Mouse (Mus musculus) embryonic fibroblast, embryonic 13.5 days (primary cell): ENCODE measurements around the gene Fam189b. TPM values are rescaled to one million over a fixed set of nuclear protein-coding genes. Genes with fewer than 3 reads are reported as not detected.

ENCODE experiments used
- H3K27ac ChIP-seq: 2 replicates; pipeline ENCODE4 v1.5.1; 2012; ENCODE audit warnings: low read length, control low read depth, inconsistent platforms; ENCODE audit not compliant: insufficient read depth
- H3K4me1 ChIP-seq: 2 replicates; pipeline ENCODE4 v1.6.1; 2011; ENCODE audit warnings: low read length; ENCODE audit not compliant: control insufficient read depth, insufficient read depth
- H3K4me3 ChIP-seq: 2 replicates; pipeline ENCODE4 v1.5.1; 2011; ENCODE audit warnings: mild to moderate bottlenecking, control low read depth, low read length; ENCODE audit not compliant: insufficient read depth
- CTCF ChIP-seq: IDR thresholded peaks from 2 replicates; pipeline ENCODE4 v1.5.1; 2011; ENCODE audit warnings: mild to moderate bottlenecking, control low read depth, low read length, moderate library complexity, borderline replicate concordance; ENCODE audit not compliant: insufficient read depth
- POLR2A ChIP-seq: IDR thresholded peaks from 2 replicates; pipeline ENCODE4 v1.6.1; 2011; ENCODE audit warnings: low read depth, mild to moderate bottlenecking, control low read depth, low read length, moderate library complexity
- polyA plus RNA-seq: library from polyadenylated mRNA; stranded (reverse); fragments of >200 nt; gene quantifications from 2 replicates; pipeline ENCODE4 v1.2.4, GENCODE M21; 2011; ENCODE audit warnings: low read depth; ENCODE audit not compliant: missing spikeins, insufficient read length

Gene Fam189b
- polyA plus RNA-seq, 1 experiment, result 49.5 TPM

GRCm38 (mm10) chr3:89231772-89232275, 48.9 kb downstream of the Fam189b start:
- Histone ChIP-seq H3K27ac (no peak overlapping the region), H3K4me1 (0 out of 2 replicates have a peak, but pooled peaks cover 4% of the 10 kb centered on the region), H3K4me3 (no peak overlapping the region)
- TF ChIP-seq CTCF (no peak), POLR2A (no peak)

- no peak for TF ChIP-seq CTCF
- no peak for TF ChIP-seq POLR2A
- Histone ChIP-seq H3K4me3 (no peak overlapping the region), H3K27ac (no peak overlapping the region), H3K4me1 (0 out of 2 replicates have a peak, but pooled peaks cover 4% of the 10 kb centered on the region)
Measured at GRCm38 (mm10) chr3:89232614-89233013, 49.7 kb downstream of the Fam189b start.

DNA sequence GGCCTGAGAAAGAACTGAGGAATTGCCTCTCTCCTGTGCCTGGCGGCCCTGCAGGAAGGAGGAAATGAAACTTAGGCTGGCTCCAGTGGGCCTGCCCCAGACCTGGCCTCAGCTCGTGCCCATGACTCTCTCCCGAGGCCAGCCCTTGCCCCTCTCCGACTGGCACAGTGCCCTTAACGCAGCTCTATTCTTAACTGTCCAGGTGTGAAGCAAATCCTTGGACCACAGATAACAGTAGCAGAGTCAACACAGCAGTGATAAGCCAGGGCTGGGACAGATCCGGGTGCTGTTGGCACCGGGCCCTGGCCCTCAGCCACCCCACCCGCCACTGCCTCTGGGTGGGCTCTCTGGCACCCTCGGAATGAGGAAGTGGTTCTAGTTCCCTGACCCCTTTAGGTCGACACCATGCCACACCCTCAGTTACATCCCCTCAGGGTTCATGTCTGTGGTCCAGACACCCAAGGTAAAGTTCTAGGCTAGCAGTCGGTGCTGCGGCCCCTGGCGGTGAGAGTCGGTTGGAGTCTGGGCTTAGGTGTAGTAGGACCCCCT, 50.7 kb downstream of the Fam189b start:
- Histone ChIP-seq H3K4me3 (no peak overlapping the region), H3K27ac (no peak overlapping the region), H3K4me1 (no peaks in the 10 kb centered on the region)
- TF ChIP-seq CTCF (no peak), POLR2A (no peak)

DNA sequence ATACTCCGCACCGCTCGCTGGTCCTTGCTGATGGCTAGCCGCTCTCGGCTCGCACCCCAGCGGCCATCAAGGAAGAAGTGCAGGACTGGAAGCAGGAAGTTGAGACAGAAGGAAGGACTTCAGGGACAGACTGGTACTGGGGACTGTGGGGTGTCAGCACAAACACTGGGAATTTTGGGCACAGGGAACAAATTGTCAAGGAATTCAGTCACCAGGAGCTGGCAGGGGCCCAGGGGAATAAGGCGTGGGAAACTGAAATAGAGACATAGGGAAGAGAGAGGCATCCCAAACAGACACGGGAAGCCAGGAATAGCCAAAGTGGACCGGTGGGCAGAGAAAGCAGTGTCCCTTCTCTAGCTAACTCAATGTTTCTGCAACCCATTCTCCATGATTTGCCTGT, 53.6 kb downstream of the Fam189b start:
- TF ChIP-seq CTCF (no peak), POLR2A (no peak)
- Histone ChIP-seq H3K4me1 (no peaks in the 10 kb centered on the region), H3K27ac (no peak overlapping the region), H3K4me3 (no peak overlapping the region)

GRCm38 (mm10) chr3:89237682-89238081, 54.7 kb downstream of the Fam189b start:
- H3K27ac ChIP-seq, result no peak overlapping the region
- no peak overlapping the region for H3K4me3 ChIP-seq
- no peaks in the 10 kb centered on the region for H3K4me1 ChIP-seq
- no peak for TF ChIP-seq CTCF
- no peak for TF ChIP-seq POLR2A

GRCm38 (mm10) chr3:89238494-89238893, 55.6 kb downstream of the Fam189b start:
- TF ChIP-seq POLR2A (no peak), CTCF (no peak)
- Histone ChIP-seq H3K27ac (no peak overlapping the region), H3K4me3 (no peak overlapping the region), H3K4me1 (no peaks in the 10 kb centered on the region)

Other genes with a start within 250 kb of the Fam189b start
- gene Ash1l, start 232.5 kb upstream of the Fam189b start, polyA plus RNA-seq, result 47.4 and 50.1 TPM in 2 replicates
- gene Dap3, start 232.0 kb upstream of the Fam189b start, polyA plus RNA-seq, result 111 and 136 TPM in 2 replicates
- 15.4 and 17.8 TPM in 2 replicates for gene Rusc1, start 89.8 kb upstream of the Fam189b start, polyA plus RNA-seq
- not detected in 2 replicates for gene Gm43738, start 82.0 kb upstream of the Fam189b start, polyA plus RNA-seq
- 145 and 176 TPM in 2 replicates for gene Fdps, start 81.2 kb upstream of the Fam189b start, polyA plus RNA-seq
- not detected in 2 replicates for gene Pklr, start 47.0 kb upstream of the Fam189b start, polyA plus RNA-seq
- gene Hcn3, start 22.9 kb upstream of the Fam189b start, polyA plus RNA-seq, result 0.32 and 1.0 TPM in 2 replicates
- gene Clk2, start 18.3 kb upstream of the Fam189b start, polyA plus RNA-seq, result 45.3 and 57.5 TPM in 2 replicates
- 75.7 and 91.2 TPM in 2 replicates for gene Scamp3, start 5.7 kb upstream of the Fam189b start, polyA plus RNA-seq
- gene Gba, start 19.8 kb downstream of the Fam189b start, polyA plus RNA-seq, result 86.8 and 103 TPM in 2 replicates
- 60.8 and 83.1 TPM in 2 replicates for gene Thbs3, start 32.0 kb downstream of the Fam189b start, polyA plus RNA-seq
- 96.9 and 98.6 TPM in 2 replicates for gene Mtx1, start 43.9 kb downstream of the Fam189b start, polyA plus RNA-seq
- 1.1 and 2.5 TPM in 2 replicates for gene Muc1, start 45.9 kb downstream of the Fam189b start, polyA plus RNA-seq
- gene Krtcap2, start 62.8 kb downstream of the Fam189b start, polyA plus RNA-seq, result 265 and 289 TPM in 2 replicates
- 14.2 and 24.2 TPM in 2 replicates for gene Trim46, start 63.2 kb downstream of the Fam189b start, polyA plus RNA-seq
- gene Dpm3, start 76.2 kb downstream of the Fam189b start, polyA plus RNA-seq, result 47.2 and 51.3 TPM in 2 replicates
- 91.5 and 103 TPM in 2 replicates for gene Slc50a1, start 87.4 kb downstream of the Fam189b start, polyA plus RNA-seq
- 4.1 and 7.1 TPM in 2 replicates for gene Efna1, start 98.0 kb downstream of the Fam189b start, polyA plus RNA-seq
- gene Efna3, start 139.8 kb downstream of the Fam189b start, polyA plus RNA-seq, result 7.1 and 8.7 TPM in 2 replicates
- gene Efna4, start 154.9 kb downstream of the Fam189b start, polyA plus RNA-seq, result 11.2 and 11.4 TPM in 2 replicates
- gene Adam15, start 166.9 kb downstream of the Fam189b start, polyA plus RNA-seq, result 112 and 136 TPM in 2 replicates
- not detected in 2 replicates for gene Dcst2, start 178.8 kb downstream of the Fam189b start, polyA plus RNA-seq
- gene Dcst1, start 182.1 kb downstream of the Fam189b start, polyA plus RNA-seq, result not detected in 2 replicates
- gene Zbtb7b, start 211.6 kb downstream of the Fam189b start, polyA plus RNA-seq, result 46.9 and 56.0 TPM in 2 replicates
- gene Lenep, start 219.7 kb downstream of the Fam189b start, polyA plus RNA-seq, result not detected in 2 replicates
- gene Flad1, start 228.7 kb downstream of the Fam189b start, polyA plus RNA-seq, result 10.9 and 11.2 TPM in 2 replicates
- 142 and 174 TPM in 2 replicates for gene Cks1b, start 235.2 kb downstream of the Fam189b start, polyA plus RNA-seq
- 224 and 227 TPM in 2 replicates for gene Shc1, start 235.3 kb downstream of the Fam189b start, polyA plus RNA-seq
- 42.4 and 45.2 TPM in 2 replicates for gene Pygo2, start 247.1 kb downstream of the Fam189b start, polyA plus RNA-seq